Mouse (Mus musculus): ENCODE measurements around the gene Adgb.
A peak's percentile ranks its signal among the peaks of the same experiment; 100 is the strongest.

Gene Adgb

GRCm38 (mm10) chr10:10350550-10350949 is 121.6 kb downstream of the Adgb start:
- no peak for DNase-seq (ENCODE audit: low read depth, low spot score)

GRCm38 (mm10) chr10:10343930-10344329 is 128.2 kb downstream of the Adgb start:
- no peak for DNase-seq (ENCODE audit: low read depth, low spot score)

- DNase-seq (ENCODE audit: low read depth, low spot score), result no peak
Measured at GRCm38 (mm10) chr10:10325560-10325959, 146.6 kb downstream of the Adgb start.

- DNase-seq (ENCODE audit: low read depth, low spot score), result no peak
Measured at GRCm38 (mm10) chr10:10322961-10323360, 149.2 kb downstream of the Adgb start.

GRCm38 (mm10) chr10:10321119-10321781 is 150.9 kb downstream of the Adgb start:
- peak; percentile 72 for DNase-seq (ENCODE audit: low read depth, low spot score)

- no peak for DNase-seq (ENCODE audit: low read depth, low spot score)
Measured at GRCm38 (mm10) chr10:10320364-10321083, 151.6 kb downstream of the Adgb start.

GRCm38 (mm10) chr10:10318086-10318485 is 154.0 kb downstream of the Adgb start:
- DNase-seq (ENCODE audit: low read depth, low spot score), result no peak

- DNase-seq (ENCODE audit: low read depth, low spot score), result no peak
Measured at GRCm38 (mm10) chr10:10315631-10316030, 156.5 kb downstream of the Adgb start.

GRCm38 (mm10) chr10:10314521-10314920 is 157.6 kb downstream of the Adgb start:
- no peak for DNase-seq (ENCODE audit: low read depth, low spot score)

- no peak for DNase-seq (ENCODE audit: low read depth, low spot score)
Measured at GRCm38 (mm10) chr10:10309877-10310426, 162.2 kb downstream of the Adgb start.

- no peak for DNase-seq (ENCODE audit: low read depth, low spot score)
Measured at GRCm38 (mm10) chr10:10309056-10309455, 163.1 kb downstream of the Adgb start.

GRCm38 (mm10) chr10:10307384-10307783 is 164.7 kb downstream of the Adgb start:
- no peak for DNase-seq (ENCODE audit: low read depth, low spot score)

GRCm38 (mm10) chr10:10304370-10304769 is 167.8 kb downstream of the Adgb start:
- DNase-seq (ENCODE audit: low read depth, low spot score), result no peak

- no peak for DNase-seq (ENCODE audit: low read depth, low spot score)
Measured at GRCm38 (mm10) chr10:10301692-10302091, 170.4 kb downstream of the Adgb start.

- peak; percentile 46 for DNase-seq (ENCODE audit: low read depth, low spot score)
Measured at GRCm38 (mm10) chr10:10300915-10301439, 171.1 kb downstream of the Adgb start.

GRCm38 (mm10) chr10:10299987-10300386 is 172.1 kb downstream of the Adgb start:
- DNase-seq (ENCODE audit: low read depth, low spot score), result no peak

GRCm38 (mm10) chr10:10287221-10287867 is 184.8 kb downstream of the Adgb start:
- DNase-seq (ENCODE audit: low read depth, low spot score), result no peak
